Mouse (Mus musculus): ENCODE results near the gene Diaph3.

Gene Diaph3

GRCm38 (mm10) chr14:87083911-87084310, 57.1 kb downstream of the Diaph3 start:
- DNase-seq (ENCODE audit: low spot score in 2 of 2) = no peak

- no peak for DNase-seq (ENCODE audit: low spot score in 2 of 2)
These were observed 61.3 kb downstream of the Diaph3 start for GRCm38 (mm10) chr14:87079725-87080124.

- DNase-seq (ENCODE audit: low spot score in 2 of 2) = no peak
These were observed 66.0 kb downstream of the Diaph3 start for GRCm38 (mm10) chr14:87075021-87075531.

- no peak for DNase-seq (ENCODE audit: low spot score in 2 of 2)
These were observed 76.8 kb downstream of the Diaph3 start for GRCm38 (mm10) chr14:87064281-87064680.

- no peak for DNase-seq (ENCODE audit: low spot score in 2 of 2)
These were observed 84.9 kb downstream of the Diaph3 start for GRCm38 (mm10) chr14:87056169-87056568.

GRCm38 (mm10) chr14:87051187-87051586, 89.8 kb downstream of the Diaph3 start:
- no peak for DNase-seq (ENCODE audit: low spot score in 2 of 2)

- no peak for DNase-seq (ENCODE audit: low spot score in 2 of 2)
These were observed 96.6 kb downstream of the Diaph3 start for GRCm38 (mm10) chr14:87044401-87044806.

- no peak for DNase-seq (ENCODE audit: low spot score in 2 of 2)
These were observed 120.8 kb downstream of the Diaph3 start for GRCm38 (mm10) chr14:87020240-87020639.

GRCm38 (mm10) chr14:87019687-87020086, 121.3 kb downstream of the Diaph3 start:
- DNase-seq (ENCODE audit: low spot score in 2 of 2) = no peak

GRCm38 (mm10) chr14:86997318-86997717, 143.7 kb downstream of the Diaph3 start:
- no peak for DNase-seq (ENCODE audit: low spot score in 2 of 2)

GRCm38 (mm10) chr14:86951169-86951568, 189.9 kb downstream of the Diaph3 start:
- DNase-seq (ENCODE audit: low spot score in 2 of 2) = no peak

- DNase-seq (ENCODE audit: low spot score in 2 of 2) = no peak
These were observed 203.1 kb downstream of the Diaph3 start for GRCm38 (mm10) chr14:86937953-86938352.

- no peak for DNase-seq (ENCODE audit: low spot score in 2 of 2)
These were observed 204.6 kb downstream of the Diaph3 start for GRCm38 (mm10) chr14:86936424-86936823.

GRCm38 (mm10) chr14:86930763-86931162, 210.3 kb downstream of the Diaph3 start:
- no peak for DNase-seq (ENCODE audit: low spot score in 2 of 2)

- DNase-seq (ENCODE audit: low spot score in 2 of 2) = no peak
These were observed 214.2 kb downstream of the Diaph3 start for GRCm38 (mm10) chr14:86926827-86927226.

GRCm38 (mm10) chr14:86898898-86899297, 242.1 kb downstream of the Diaph3 start:
- DNase-seq (ENCODE audit: low spot score in 2 of 2) = no peak

- no peak for DNase-seq (ENCODE audit: low spot score in 2 of 2)
These were observed 251.8 kb downstream of the Diaph3 start for GRCm38 (mm10) chr14:86889070-86889804.

- DNase-seq (ENCODE audit: low spot score in 2 of 2) = no peak
These were observed 255.5 kb downstream of the Diaph3 start for GRCm38 (mm10) chr14:86885417-86886098.

GRCm38 (mm10) chr14:86869536-86869935, 271.5 kb downstream of the Diaph3 start:
- peak in 1 of 2 experiments; percentile 19 for DNase-seq (ENCODE audit: low spot score in 2 of 2)

- no peak for DNase-seq (ENCODE audit: low spot score in 2 of 2)
These were observed 273.9 kb downstream of the Diaph3 start for GRCm38 (mm10) chr14:86867143-86867542.

GRCm38 (mm10) chr14:86864053-86864452, 277.0 kb downstream of the Diaph3 start:
- no peak for DNase-seq (ENCODE audit: low spot score in 2 of 2)

- no peak for DNase-seq (ENCODE audit: low spot score in 2 of 2)
These were observed 279.6 kb downstream of the Diaph3 start for GRCm38 (mm10) chr14:86861277-86861946.
